Mouse (Mus musculus): Measurements from ENCODE around the gene Acoxl.
"Not testable (repeated sequence)": the region's sequence is repeated elsewhere in the genome, so short reads cannot be mapped to it uniquely, and the experiment has no call there.

The Acoxl gene

GRCm38 (mm10) chr2:128083844-128084243 lies 245.2 kb downstream of the Acoxl start:
- DNase-seq (ENCODE audit: low spot score), result no peak

DNA sequence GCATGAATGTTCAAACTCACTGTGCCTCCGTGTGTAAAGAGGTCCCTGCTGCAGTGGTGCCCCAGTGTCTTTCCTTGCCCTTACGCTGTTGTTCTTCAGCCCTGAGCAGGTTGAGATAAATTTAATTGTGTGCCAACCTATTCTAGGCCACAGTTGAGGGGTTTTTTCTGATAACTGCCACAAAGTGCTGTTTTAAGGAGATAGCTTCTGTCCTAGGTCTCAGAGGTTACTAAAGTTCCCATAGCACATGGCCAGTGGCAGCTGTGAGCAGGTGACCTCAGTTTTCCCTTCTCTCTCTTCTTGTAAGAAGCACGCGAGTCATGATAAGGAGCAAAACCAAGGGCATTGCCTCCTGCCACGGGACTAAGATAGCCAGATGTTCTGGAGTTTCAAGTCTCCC lies 245.9 kb downstream of the Acoxl start:
- DNase-seq (ENCODE audit: low spot score), result no peak

GRCm38 (mm10) chr2:128085481-128085880 lies 246.8 kb downstream of the Acoxl start:
- no peak for DNase-seq (ENCODE audit: low spot score)

GRCm38 (mm10) chr2:128086301-128086886 lies 247.7 kb downstream of the Acoxl start:
- no peak for DNase-seq (ENCODE audit: low spot score)

GRCm38 (mm10) chr2:128086996-128087526 lies 248.4 kb downstream of the Acoxl start:
- no peak for DNase-seq (ENCODE audit: low spot score)

DNA sequence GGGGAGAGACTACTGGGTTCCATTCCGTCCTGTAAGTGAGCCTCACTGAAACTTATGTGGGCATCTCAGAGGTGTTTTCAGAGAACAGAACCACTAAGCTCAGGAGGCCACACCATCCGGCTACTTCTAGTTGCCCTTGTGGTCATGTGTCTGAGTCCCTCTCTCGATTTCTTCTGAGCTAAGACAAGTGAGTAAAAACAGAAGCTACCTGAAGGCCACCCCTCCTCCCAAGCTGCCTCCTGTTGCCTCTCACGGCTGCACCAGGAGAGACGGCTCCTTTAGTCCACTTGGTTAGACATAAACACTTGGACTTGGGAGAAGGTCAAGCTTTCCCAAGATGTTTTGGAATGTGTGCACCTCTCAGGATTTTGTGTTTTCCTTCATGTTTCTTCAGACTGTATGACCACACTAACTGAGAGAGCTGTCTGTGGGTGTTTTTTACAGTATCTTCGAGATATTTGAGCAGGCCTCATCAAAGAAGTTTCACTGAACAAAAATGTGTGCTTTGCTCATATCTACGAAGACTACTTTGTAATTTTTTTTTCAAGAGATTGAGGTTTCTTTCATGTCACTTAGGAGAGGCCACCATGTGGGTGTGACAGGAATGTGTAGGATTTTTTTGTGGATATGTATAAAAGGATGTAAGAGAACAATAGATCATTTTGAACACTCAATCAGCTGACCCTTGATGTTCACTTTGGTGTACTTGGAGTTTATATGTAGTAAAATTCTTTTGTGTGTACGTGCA lies 249.3 kb downstream of the Acoxl start:
- no peak for DNase-seq (ENCODE audit: low spot score)

DNA sequence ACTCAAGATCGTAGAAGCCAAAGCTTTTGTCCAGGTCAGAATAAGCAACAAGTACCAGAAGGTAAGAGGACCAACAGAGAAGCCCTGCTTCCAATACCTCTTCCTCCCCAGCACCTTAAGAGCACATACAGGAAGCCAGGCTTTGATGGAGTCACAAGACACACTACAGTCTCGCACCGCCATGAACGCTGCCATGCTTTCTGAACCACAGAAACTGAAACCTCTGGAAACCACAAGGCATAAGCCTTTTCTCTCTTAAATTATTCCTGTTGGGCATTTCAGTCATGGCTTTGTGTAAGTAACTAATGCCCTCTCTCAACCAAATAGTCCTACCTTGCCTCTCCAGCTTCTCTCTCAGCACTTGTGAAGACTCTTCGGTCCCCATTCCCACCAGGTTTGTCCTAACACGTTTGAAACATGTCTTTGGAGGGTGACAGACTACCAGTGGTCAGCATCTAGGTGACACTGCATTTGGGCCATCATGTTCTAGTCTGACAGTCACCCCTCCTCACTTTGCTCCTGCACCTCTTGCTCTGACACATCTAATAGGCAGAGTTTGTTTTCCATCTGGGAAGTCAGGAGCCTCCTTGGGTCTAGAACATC lies 251.7 kb downstream of the Acoxl start:
- no peak for DNase-seq (ENCODE audit: low spot score)

DNA sequence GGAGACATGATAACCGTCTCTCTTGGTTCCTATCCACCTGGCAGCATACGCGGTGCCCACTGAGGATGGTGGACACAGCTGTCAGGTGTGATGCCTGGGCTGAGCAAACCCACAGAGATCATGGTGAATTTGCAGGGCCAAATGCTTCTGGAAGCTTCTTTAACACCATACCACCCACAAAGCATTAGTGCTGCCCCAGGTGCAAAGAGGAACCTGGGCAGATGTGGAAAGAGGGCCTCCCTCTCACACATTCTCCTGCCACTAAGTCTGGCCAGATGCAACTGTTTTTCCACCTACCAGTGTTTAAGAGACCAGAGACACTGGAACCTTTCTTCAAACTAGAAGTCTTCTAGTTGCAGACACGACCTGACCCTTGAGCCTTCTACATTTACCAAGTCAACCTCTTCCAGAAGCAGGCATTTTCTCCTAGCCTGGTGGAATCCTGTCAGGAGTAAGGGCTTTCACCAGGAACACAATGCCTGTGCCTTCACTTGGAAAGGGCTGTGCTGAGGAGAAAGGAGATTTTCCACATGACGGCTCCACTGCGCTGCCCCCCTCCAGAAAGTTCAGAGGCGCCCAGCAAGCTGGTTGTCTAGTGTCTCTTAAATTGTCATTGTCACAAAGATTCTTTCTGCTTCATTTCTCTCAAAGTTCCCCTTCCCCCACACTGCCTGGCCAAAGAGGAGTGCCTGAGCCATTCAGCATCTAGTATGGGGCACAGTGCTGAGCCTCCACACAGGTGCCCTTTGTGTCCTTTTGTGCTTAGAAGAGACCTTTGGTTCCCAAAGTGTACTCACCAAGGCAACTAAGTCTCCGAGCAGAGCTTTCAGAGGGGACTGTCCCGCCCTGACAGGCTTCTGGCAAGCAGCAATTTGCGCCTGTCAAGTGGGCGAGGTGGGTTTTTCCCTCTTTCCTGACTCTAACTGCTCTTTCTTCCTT lies 253.0 kb downstream of the Acoxl start:
- no peak for DNase-seq (ENCODE audit: low spot score)

- no peak for DNase-seq (ENCODE audit: low spot score)
These were observed 253.8 kb downstream of the Acoxl start for GRCm38 (mm10) chr2:128092451-128092850.

GRCm38 (mm10) chr2:128094196-128094595 lies 255.5 kb downstream of the Acoxl start:
- no peak for DNase-seq (ENCODE audit: low spot score)

- no peak for DNase-seq (ENCODE audit: low spot score)
These were observed 255.9 kb downstream of the Acoxl start for GRCm38 (mm10) chr2:128094602-128095001.

DNA sequence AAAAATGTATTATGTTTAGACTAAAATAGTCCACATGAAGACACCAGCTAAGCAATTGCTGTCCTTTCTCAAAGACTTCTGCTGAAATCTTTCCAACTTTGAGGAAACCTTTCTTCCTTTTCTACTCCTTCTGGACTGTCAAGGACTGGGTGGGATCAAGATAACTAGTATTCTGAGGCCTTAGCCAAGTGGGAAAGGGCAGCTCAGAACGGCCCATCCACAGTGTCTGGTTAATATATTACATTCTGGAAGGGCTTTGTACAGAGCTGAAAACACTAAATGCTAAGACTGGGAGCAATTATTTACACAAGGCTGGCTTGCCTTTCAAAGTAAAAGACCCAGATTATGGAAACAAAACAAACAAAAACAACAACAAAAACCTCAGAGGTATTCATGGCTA lies 256.6 kb downstream of the Acoxl start:
- no peak for DNase-seq (ENCODE audit: low spot score)

DNA sequence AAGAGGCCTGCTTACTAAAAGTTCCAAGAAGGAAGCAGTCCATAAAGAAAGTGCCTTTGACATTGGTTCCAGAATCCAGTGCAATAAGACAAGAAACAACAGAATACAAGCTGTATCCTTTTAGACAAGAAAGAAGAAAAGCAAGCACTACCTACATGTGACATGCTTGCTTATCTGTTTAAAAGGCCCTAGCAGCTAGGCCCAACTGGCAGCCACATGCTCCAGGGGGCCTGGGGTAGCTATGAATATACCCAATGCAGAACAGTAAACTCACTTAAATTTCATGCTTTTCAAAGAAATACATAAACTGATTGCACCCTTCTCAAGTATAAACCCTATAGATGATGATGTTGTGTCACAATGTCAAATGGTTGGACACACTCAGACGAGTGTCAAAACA lies 257.4 kb downstream of the Acoxl start:
- no peak for DNase-seq (ENCODE audit: low spot score)

GRCm38 (mm10) chr2:128098118-128098517 lies 259.4 kb downstream of the Acoxl start:
- not testable (repeated sequence) for DNase-seq (ENCODE audit: low spot score)

DNA sequence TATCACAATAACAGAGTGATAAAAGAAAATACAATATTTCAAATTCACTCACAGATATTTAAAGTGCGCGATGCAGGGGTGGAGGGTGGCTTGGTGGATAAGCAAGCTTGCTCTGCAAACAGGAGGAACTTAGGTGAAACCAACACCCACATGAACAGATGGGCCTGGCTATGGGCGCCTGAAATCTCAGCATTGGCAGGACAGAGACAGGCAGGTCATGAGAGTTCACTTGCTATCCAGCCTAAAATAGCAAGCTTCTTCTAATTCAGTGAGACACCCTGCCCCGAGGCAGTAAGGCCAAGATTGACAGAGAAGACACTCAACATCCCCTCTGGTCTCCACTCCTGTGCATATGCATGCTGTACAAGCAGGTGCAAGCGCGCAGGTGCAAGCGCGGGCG lies 263.4 kb downstream of the Acoxl start:
- DNase-seq (ENCODE audit: low spot score), result no peak

GRCm38 (mm10) chr2:128104815-128105214 lies 266.1 kb downstream of the Acoxl start:
- no peak for DNase-seq (ENCODE audit: low spot score)

DNA sequence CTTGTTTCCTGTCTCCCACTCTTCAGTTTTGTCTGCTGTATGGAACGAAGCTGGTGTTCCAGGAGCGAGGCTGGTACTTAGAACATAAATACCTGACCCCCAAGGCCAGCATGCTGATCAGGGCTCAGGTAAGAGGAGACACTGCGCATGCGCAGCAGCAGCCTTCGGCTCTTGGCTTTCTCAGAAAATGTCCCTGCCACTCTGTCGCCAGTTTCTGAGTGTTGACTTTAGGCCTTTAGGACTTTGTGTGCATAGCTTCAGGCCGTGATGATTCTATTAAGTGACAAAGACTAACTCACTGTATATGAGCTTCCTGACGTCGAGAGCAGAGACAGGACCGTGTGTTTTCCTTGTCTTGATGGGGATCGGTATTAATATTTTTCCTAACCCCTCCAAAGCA lies 267.0 kb downstream of the Acoxl start:
- DNase-seq (ENCODE audit: low spot score), result no peak

DNA sequence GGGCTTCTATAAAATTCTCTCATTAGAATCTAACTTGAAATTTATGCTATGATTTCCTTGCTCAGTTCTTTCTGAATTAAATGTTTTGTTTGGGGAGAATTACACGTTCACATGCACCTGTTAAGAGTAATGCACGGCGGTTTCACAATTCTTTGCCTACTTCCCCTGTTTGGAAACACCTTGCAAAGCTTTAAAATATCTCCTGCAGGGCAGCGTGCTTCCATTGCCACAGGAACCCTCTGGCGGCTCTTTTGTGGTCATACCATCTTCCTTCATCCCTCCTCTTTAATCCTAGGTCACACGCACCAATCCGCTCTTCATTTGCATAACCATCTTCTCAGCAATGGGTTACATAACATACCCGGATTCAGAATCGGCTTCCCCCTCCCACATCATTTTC lies 272.9 kb downstream of the Acoxl start:
- no peak for DNase-seq (ENCODE audit: low spot score)

GRCm38 (mm10) chr2:128114621-128115020 lies 275.9 kb downstream of the Acoxl start:
- DNase-seq (ENCODE audit: low spot score), result no peak

DNA sequence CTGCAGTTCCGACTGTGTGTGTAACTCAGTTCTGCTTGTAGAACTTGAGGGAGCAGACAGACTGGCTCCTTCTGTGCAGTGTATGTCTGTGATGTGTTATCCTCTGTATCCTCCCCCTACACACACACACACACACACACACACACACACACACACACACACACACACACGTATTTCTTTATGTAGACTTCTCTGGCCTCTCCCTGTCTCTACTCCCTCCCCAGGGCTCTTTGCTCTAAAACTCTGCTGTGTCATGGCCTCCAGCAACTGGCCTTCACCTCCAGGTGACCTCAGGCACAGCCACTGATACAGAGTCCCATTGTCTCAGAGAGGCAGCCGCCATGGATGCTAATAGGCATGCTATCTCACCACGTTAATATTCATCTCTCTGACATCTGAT lies 276.9 kb downstream of the Acoxl start:
- no peak for DNase-seq (ENCODE audit: low spot score)

DNA sequence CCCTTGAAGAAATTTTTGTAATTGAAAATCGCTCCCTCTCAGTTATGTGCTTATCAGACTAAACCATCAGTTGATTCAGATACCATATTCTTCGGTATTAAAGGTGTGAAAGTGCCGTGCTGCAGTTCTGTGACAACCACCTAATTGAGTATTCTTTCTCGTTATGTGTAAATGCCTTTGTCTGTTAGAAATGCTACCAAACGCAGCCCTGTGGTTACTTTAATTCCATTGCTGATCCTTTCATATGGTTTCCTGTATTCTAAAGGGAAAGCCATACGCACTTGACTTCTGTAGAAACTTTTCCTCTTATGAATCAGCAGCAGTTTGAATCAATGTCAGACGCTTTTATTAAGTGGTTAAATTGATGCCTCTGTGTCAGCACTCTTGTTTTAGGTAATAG lies 278.9 kb downstream of the Acoxl start:
- DNase-seq (ENCODE audit: low spot score), result no peak

DNA sequence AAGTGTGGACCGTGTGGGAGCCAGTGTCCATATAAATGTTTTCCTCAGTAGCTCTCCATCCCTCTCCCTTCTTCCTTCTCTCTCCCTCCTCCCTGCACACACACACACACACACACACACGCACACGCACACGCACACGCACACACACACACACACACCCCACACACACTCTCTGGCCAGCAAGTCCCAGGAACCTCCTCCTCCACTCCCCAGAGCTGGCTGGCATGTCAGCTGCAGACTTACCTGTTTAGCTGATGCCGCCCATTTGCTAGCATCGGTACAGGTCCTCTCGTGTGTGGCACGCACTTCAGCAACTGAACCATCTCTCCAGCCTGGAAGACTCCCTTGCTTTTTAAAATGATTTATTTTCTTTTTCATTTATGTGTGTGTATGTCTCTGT lies 280.3 kb downstream of the Acoxl start:
- no peak for DNase-seq (ENCODE audit: low spot score)

All from testis, postnatal 10 days (tissue).